Mouse (Mus musculus): ENCODE data around the gene Zfp358.

GRCm38 (mm10) chr8:3468838-3469237 is 24.1 kb upstream of the Zfp358 start:
- no peak for TF ChIP-seq EP300 (IDR thresholded peaks at IDR 0.05)
- TF ChIP-seq CTCF (IDR thresholded peaks at IDR 0.05) = peak; percentile 34

All from lung, postnatal 0 days (tissue).